Mouse (Mus musculus): Measurements from ENCODE around the gene Zkscan1. TPM values are rescaled to one million over a fixed set of nuclear protein-coding genes. Genes with fewer than 3 reads are reported as not detected.
"Not testable (repeated sequence)": the region's sequence is repeated elsewhere in the genome, so short reads cannot be mapped to it uniquely, and the experiment has no call there.

Zkscan1 gene
- polyA plus RNA-seq, 1 experiment from 2014 or later, result 4.2 TPM

DNA sequence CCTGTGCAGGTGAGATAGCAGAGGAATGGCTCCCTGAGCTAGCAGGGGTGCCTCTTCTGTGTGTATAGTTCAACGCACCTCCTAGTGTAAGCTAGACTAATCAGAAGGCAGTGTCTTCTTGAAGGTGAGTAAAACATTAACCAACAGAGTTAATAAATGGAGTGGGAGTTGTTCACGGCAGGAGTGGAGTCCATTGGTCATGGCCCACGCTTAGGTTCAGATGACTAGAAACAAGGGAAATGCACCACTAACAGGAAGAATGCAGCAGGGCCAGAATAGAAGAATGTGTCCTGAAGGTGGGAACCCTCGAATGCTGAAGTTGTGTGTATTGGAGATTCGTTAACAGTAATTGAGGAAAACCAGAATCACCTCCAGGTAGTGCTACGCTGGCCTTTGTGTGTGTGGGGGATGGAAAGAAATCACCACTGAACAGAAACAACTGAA lies 4.2 kb downstream of the Zkscan1 start:
- Histone ChIP-seq H3K36me3 (replicated peaks; ENCODE audit: insufficient read depth, low read length) (peaks cover 22% of the 10 kb centered on the region), H3K4me1 (ENCODE audit: insufficient read depth) (peaks cover 35% of the 10 kb centered on the region), H3K27ac (ENCODE audit: low read depth) (peak overlapping the region; percentile 83), H3K4me3 (ENCODE audit: low read depth, low read length) (peak overlapping the region; percentile 24), H3K27me3 (ENCODE audit: insufficient read depth, low read length) (no peaks in the 10 kb centered on the region), H3K9ac (replicated peaks) (peak overlapping the region; percentile 60), H3K9me3 (ENCODE audit: low read length) (no peaks in the 10 kb centered on the region), H3K4me2 (ENCODE audit: low read depth, low read length) (peak overlapping the region; percentile 53)
- DNase-seq, result peak; percentile 32
- 64% methylated on average over 6 of the region's 6 CpGs for WGBS (ENCODE audit: insufficient replicate concordance)
- TF ChIP-seq EP300 (IDR thresholded peaks at IDR 0.05; ENCODE audit: low read depth) (no peak), CTCF (IDR thresholded peaks at IDR 0.05; ENCODE audit: low read depth) (no peak)
- peak; percentile 79 for ATAC-seq

DNA sequence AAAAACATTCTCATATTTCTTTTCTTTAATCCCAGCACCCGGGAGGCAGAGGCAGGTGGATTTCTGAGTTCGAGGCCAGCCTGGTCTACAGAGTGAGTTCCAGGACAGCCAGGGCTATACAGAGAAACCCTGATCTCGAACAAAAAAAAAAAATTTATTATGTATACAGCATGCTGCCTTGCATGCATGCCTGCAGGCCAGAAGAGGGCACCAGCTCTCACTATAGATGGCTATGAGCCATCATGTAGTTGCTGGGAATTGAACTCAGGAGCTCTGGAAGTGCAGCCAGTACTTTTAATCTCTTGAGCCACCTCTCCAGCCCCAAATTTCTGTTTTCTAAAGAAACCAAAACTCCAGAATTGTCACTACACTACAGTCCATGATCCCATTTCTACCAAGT lies 5.4 kb downstream of the Zkscan1 start:
- Histone ChIP-seq H3K27me3 (ENCODE audit: insufficient read depth, low read length) (no peaks in the 10 kb centered on the region), H3K4me1 (ENCODE audit: insufficient read depth) (peaks cover 29% of the 10 kb centered on the region), H3K4me3 (ENCODE audit: low read depth, low read length) (no peak overlapping the region), H3K27ac (ENCODE audit: low read depth) (peak overlapping the region; percentile 83; the same call in 1 of the 2 replicates), H3K36me3 (replicated peaks; ENCODE audit: insufficient read depth, low read length) (peaks cover 25% of the 10 kb centered on the region), H3K9me3 (ENCODE audit: low read length) (no peaks in the 10 kb centered on the region), H3K4me2 (ENCODE audit: low read depth, low read length) (peak overlapping the region; percentile 53), H3K9ac (replicated peaks) (no peak overlapping the region)
- DNase-seq, result no peak
- TF ChIP-seq EP300 (IDR thresholded peaks at IDR 0.05; ENCODE audit: low read depth) (no peak), CTCF (IDR thresholded peaks at IDR 0.05; ENCODE audit: low read depth) (peak; percentile 69)
- ATAC-seq, result no peak
- 57% methylated on average over 3 of the region's 3 CpGs for WGBS (ENCODE audit: insufficient replicate concordance)

DNA sequence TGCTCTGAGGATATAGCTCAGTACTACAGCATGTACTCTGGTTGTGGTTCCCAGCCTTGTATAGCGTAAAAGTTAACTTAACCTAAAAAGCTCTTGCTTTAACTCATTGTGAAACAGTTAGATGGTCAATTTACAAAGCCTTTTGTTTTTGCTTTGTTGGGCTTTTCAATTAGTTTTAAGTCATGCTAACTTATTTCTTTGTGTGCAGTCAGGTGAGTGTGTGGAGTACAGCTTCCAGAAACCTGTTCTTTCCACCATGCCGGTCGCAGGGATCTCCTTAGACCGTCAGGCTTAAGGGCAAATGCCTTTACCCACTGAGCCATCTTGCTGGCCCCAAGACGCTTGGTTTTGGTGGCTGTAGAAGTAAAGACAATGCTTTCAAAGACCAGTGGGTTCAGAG lies 5.9 kb downstream of the Zkscan1 start:
- Histone ChIP-seq H3K36me3 (replicated peaks; ENCODE audit: insufficient read depth, low read length) (peaks cover 28% of the 10 kb centered on the region), H3K4me3 (ENCODE audit: low read depth, low read length) (no peak overlapping the region), H3K4me1 (ENCODE audit: insufficient read depth) (peaks cover 29% of the 10 kb centered on the region), H3K27ac (ENCODE audit: low read depth) (no peak overlapping the region), H3K9me3 (ENCODE audit: low read length) (no peaks in the 10 kb centered on the region), H3K4me2 (ENCODE audit: low read depth, low read length) (no peak overlapping the region), H3K27me3 (ENCODE audit: insufficient read depth, low read length) (no peaks in the 10 kb centered on the region), H3K9ac (replicated peaks) (no peak overlapping the region)
- 89% methylated on average over 5 of the region's 5 CpGs for WGBS (ENCODE audit: insufficient replicate concordance)
- DNase-seq (no peak), ATAC-seq (no peak)
- TF ChIP-seq EP300 (IDR thresholded peaks at IDR 0.05; ENCODE audit: low read depth) (no peak), CTCF (IDR thresholded peaks at IDR 0.05; ENCODE audit: low read depth) (no peak)

GRCm38 (mm10) chr5:138092771-138093170 lies 7.9 kb downstream of the Zkscan1 start:
- no peak overlapping the region for H3K4me3 ChIP-seq (ENCODE audit: low read depth, low read length)
- H3K36me3 ChIP-seq (replicated peaks; ENCODE audit: insufficient read depth, low read length), result peaks cover 39% of the 10 kb centered on the region
- no peak overlapping the region for H3K27ac ChIP-seq (ENCODE audit: low read depth)
- peaks cover 13% of the 10 kb centered on the region for H3K4me1 ChIP-seq (ENCODE audit: insufficient read depth)
- H3K4me2 ChIP-seq (ENCODE audit: low read depth, low read length), result no peak overlapping the region
- 79% methylated on average over 4 of the region's 4 CpGs for whole genome bisulfite sequencing (ENCODE audit: insufficient replicate concordance)
- ATAC-seq (no peak), DNase-seq (no peak)
- no peaks in the 10 kb centered on the region for H3K9me3 ChIP-seq (ENCODE audit: low read length)
- TF ChIP-seq EP300 (IDR thresholded peaks at IDR 0.05; ENCODE audit: low read depth) (no peak), CTCF (IDR thresholded peaks at IDR 0.05; ENCODE audit: low read depth) (no peak)
- H3K27me3 ChIP-seq (ENCODE audit: insufficient read depth, low read length), result no peaks in the 10 kb centered on the region
- no peak overlapping the region for H3K9ac ChIP-seq (replicated peaks)

- H3K9me3 ChIP-seq (ENCODE audit: low read length), result no peaks in the 10 kb centered on the region
- H3K4me2 ChIP-seq (ENCODE audit: low read depth, low read length), result no peak overlapping the region
- H3K9ac ChIP-seq (replicated peaks), result no peak overlapping the region
- peak overlapping the region; percentile 85 for H3K27ac ChIP-seq (ENCODE audit: low read depth)
- peak; percentile 29 for DNase-seq
- no peaks in the 10 kb centered on the region for H3K27me3 ChIP-seq (ENCODE audit: insufficient read depth, low read length)
- 0 out of 2 replicates have a peak, but pooled peaks cover 2% of the 10 kb centered on the region for H3K4me1 ChIP-seq (ENCODE audit: insufficient read depth)
- H3K4me3 ChIP-seq (ENCODE audit: low read depth, low read length), result no peak overlapping the region
- WGBS (ENCODE audit: insufficient replicate concordance), result 72% methylated on average over 6 of the region's 6 CpGs
- peak; percentile 94 for ATAC-seq
- TF ChIP-seq EP300 (IDR thresholded peaks at IDR 0.05; ENCODE audit: low read depth) (no peak), CTCF (IDR thresholded peaks at IDR 0.05; ENCODE audit: low read depth) (no peak)
- H3K36me3 ChIP-seq (replicated peaks; ENCODE audit: insufficient read depth, low read length), result peaks cover 49% of the 10 kb centered on the region
These were observed 9.6 kb downstream of the Zkscan1 start for GRCm38 (mm10) chr5:138094474-138094873.

DNA sequence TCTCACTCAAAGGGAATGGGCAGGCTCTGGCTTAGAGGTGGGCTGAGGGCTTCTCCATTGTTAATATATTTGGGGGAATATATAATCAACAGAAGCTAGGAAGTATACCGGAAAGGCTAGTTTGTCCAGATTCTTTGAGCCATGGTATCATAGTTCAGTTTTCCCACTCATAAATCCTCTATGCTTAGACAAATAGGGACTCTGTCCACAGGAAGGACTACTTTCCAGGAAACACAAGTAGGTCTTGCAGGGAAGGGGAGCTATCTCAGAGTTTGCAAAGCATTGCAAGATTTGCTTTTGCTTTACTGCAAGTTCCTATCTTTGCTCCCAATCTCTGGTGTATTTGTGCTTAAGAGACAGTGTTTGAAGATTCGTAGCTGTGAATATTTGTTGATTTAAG lies 20.1 kb downstream of the Zkscan1 start:
- Histone ChIP-seq H3K4me3 (ENCODE audit: low read depth, low read length) (no peak overlapping the region), H3K4me2 (ENCODE audit: low read depth, low read length) (no peak overlapping the region)
- WGBS (ENCODE audit: insufficient replicate concordance), result 65% methylated on average over 2 of the region's 2 CpGs

GRCm38 (mm10) chr5:138107130-138107529 lies 22.2 kb downstream of the Zkscan1 start:
- ATAC-seq, result no peak
- DNase-seq, result no peak
- TF ChIP-seq CTCF (IDR thresholded peaks at IDR 0.05; ENCODE audit: low read depth) (no peak), EP300 (IDR thresholded peaks at IDR 0.05; ENCODE audit: low read depth) (no peak)
- H3K27ac ChIP-seq (ENCODE audit: low read depth), result no peak overlapping the region
- 58% methylated on average over 3 of the region's 3 CpGs for WGBS (ENCODE audit: insufficient replicate concordance)
- H3K27me3 ChIP-seq (ENCODE audit: insufficient read depth, low read length), result no peaks in the 10 kb centered on the region
- H3K9me3 ChIP-seq (ENCODE audit: low read length), result no peaks in the 10 kb centered on the region
- H3K4me2 ChIP-seq (ENCODE audit: low read depth, low read length), result no peak overlapping the region
- no peaks in the 10 kb centered on the region for H3K4me1 ChIP-seq (ENCODE audit: insufficient read depth)
- H3K36me3 ChIP-seq (replicated peaks; ENCODE audit: insufficient read depth, low read length), result peaks cover 18% of the 10 kb centered on the region
- no peak overlapping the region for H3K9ac ChIP-seq (replicated peaks)
- H3K4me3 ChIP-seq (ENCODE audit: low read depth, low read length), result no peak overlapping the region

More for the DNA sequence above, 20.1 kb downstream of the Zkscan1 start:
- Histone ChIP-seq H3K4me1 (ENCODE audit: insufficient read depth) (no peaks in the 10 kb centered on the region), H3K27me3 (ENCODE audit: insufficient read depth, low read length) (no peaks in the 10 kb centered on the region), H3K27ac (ENCODE audit: low read depth) (no peak overlapping the region), H3K9me3 (ENCODE audit: low read length) (no peaks in the 10 kb centered on the region), H3K9ac (replicated peaks) (no peak overlapping the region), H3K36me3 (replicated peaks; ENCODE audit: insufficient read depth, low read length) (peaks cover 39% of the 10 kb centered on the region)
- TF ChIP-seq EP300 (IDR thresholded peaks at IDR 0.05; ENCODE audit: low read depth) (no peak), CTCF (IDR thresholded peaks at IDR 0.05; ENCODE audit: low read depth) (no peak)
- DNase-seq (no peak), ATAC-seq (no peak)

DNA sequence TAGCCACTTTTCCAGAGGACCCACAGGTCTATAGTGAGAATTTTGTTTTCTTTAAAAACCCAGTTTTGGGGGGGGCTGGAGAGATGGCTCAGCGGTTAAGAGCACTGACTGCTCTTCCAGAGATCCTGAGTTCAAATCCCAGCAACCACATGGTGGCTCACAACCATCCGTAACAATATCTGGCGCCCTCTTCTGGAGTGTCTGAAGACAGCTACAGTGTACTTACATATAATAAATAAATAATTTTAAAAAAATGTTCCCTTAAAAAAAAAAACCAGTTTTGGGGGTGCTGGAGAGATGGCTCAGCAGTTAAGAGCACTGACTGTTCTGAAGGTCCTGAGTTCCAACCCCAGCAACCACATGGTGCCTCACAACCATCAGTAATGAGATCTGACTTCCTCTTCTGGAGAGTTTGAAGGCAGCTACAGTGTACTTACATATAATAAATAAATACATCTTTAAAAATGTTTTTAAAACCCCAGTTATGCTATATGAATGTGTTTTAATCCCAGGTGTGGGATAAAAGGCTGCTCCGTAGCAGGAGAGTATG lies 25.0 kb downstream of the Zkscan1 start:
- WGBS (ENCODE audit: insufficient replicate concordance), result 65% methylated on average over 4 of the region's 4 CpGs
- H3K4me3 ChIP-seq (ENCODE audit: low read depth, low read length); H3K9ac ChIP-seq (replicated peaks); H3K4me2 ChIP-seq (ENCODE audit: low read depth, low read length); H3K4me1 ChIP-seq (ENCODE audit: insufficient read depth); DNase-seq; H3K27ac ChIP-seq (ENCODE audit: low read depth); H3K27me3 ChIP-seq (ENCODE audit: insufficient read depth, low read length); H3K36me3 ChIP-seq (replicated peaks; ENCODE audit: insufficient read depth, low read length); H3K9me3 ChIP-seq (ENCODE audit: low read length); ATAC-seq: not testable (repeated sequence)
